Mouse (Mus musculus): ENCODE measurements around the gene Dpagt1.

GRCm38 (mm10) chr9:44353142-44353541 lies 27.3 kb downstream of the Dpagt1 start:
- TF ChIP-seq GATA1 (IDR thresholded peaks at IDR 0.05; ENCODE audit: borderline replicate concordance, low read length) (no peak), FLI1 (IDR thresholded peaks at IDR 0.05; ENCODE audit: low read length) (no peak)
